Mouse (Mus musculus): ENCODE results near the gene Gak.
"Not testable (repeated sequence)": the region's sequence is repeated elsewhere in the genome, so short reads cannot be mapped to it uniquely, and the experiment has no call there.

Gene Gak

DNA sequence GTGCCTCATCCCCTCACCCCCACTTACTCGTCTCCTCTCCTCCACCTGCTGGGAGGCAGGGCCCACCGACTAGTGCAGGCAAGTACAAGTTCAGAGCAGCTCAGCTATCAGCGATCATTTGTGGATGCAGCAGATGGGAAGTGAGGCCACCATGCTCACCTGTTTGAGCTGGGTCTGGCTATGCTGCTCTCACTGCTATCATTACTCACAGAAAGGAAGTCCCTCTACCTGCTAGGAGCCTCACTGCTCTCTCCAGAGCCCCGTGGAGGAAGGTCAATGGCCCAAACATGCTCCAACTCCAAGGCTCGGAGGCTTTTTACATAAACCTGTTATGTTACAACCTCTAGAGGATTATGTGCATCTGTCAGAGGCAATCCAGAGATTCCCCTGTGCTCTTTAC lies 27.9 kb upstream of the Gak start:
- no peak for ATAC-seq (ENCODE audit: insufficient number of reproducible peaks, low FRiP score, low TSS enrichment)

- no peak for ATAC-seq (ENCODE audit: insufficient number of reproducible peaks, low FRiP score, low TSS enrichment)
Measured at GRCm38 (mm10) chr5:108655891-108656650, 26.5 kb upstream of the Gak start.

DNA sequence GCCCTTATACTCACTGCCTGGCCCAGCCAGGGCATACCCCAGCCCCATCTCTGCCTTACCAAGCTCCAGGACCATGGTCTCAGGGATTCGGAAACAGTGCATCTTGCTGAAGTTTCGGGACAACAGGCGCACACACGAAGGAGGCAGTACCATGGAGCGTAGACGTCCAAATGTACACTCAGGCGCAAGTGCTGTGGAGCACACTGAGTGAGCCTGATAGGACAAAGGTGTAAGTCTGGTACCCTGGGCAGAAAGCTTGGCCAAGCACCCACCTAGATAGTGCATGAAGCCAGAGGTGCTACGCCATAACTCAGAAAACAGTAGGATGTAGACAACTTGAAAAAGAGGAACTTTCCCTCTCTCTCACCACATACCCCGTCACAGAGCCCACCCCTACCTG lies 25.8 kb upstream of the Gak start:
- no peak for ATAC-seq (ENCODE audit: insufficient number of reproducible peaks, low FRiP score, low TSS enrichment)

DNA sequence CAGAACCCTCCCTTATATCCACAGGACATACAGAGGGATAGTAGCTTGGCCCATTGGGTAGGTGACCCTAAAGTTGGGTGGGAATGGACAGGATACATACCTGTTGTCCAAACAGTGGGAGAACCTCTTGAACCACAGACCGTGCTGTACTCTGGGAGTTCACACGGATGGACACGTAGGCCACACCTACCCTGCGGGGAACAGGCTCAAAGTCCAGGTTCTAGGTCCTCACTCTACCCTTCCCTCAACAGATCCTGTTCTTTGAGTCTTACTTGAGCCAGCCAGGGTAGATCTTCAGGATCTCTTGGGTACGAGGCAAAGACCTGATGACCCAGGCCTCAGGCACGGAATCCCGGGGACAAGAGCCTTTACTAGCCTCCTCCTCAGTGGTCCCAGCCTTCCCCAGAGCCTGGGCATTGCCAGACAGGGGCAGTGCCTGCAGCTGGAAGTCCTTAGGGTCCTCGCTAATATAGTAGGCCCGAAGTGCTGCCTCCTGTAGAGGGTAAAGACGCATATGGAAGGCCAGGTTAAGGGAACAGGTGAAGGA lies 25.0 kb upstream of the Gak start:
- ATAC-seq (ENCODE audit: insufficient number of reproducible peaks, low FRiP score, low TSS enrichment) = no peak

GRCm38 (mm10) chr5:108653341-108653740 lies 23.8 kb upstream of the Gak start:
- ATAC-seq (ENCODE audit: insufficient number of reproducible peaks, low FRiP score, low TSS enrichment) = no peak

DNA sequence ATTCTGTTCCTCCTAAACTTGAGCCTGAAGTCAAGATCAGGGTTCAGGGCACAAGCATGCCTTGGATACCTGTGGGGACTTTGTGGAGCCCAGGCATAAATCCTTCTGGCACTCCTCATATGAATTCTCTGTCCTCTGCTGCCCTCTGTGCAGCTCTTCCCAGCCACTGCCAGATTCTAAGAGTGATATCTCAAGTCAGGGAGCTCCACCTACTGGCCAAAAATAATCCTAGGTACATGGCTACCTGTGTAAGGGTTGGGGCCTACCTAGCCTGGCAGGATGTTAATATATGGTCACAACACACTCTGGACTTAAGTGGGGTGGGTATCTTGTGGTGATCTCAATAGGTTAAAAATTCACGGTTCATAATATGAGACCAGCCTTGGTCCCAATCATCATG lies 22.3 kb upstream of the Gak start:
- ATAC-seq (ENCODE audit: insufficient number of reproducible peaks, low FRiP score, low TSS enrichment) = peak; percentile 59

- ATAC-seq (ENCODE audit: insufficient number of reproducible peaks, low FRiP score, low TSS enrichment) = 0 out of 2 replicates have a peak, but pooled peaks have one; percentile 4
Measured at GRCm38 (mm10) chr5:108651136-108651720, 21.7 kb upstream of the Gak start.

- ATAC-seq (ENCODE audit: insufficient number of reproducible peaks, low FRiP score, low TSS enrichment) = no peak
Measured at GRCm38 (mm10) chr5:108650341-108650740, 20.8 kb upstream of the Gak start.

DNA sequence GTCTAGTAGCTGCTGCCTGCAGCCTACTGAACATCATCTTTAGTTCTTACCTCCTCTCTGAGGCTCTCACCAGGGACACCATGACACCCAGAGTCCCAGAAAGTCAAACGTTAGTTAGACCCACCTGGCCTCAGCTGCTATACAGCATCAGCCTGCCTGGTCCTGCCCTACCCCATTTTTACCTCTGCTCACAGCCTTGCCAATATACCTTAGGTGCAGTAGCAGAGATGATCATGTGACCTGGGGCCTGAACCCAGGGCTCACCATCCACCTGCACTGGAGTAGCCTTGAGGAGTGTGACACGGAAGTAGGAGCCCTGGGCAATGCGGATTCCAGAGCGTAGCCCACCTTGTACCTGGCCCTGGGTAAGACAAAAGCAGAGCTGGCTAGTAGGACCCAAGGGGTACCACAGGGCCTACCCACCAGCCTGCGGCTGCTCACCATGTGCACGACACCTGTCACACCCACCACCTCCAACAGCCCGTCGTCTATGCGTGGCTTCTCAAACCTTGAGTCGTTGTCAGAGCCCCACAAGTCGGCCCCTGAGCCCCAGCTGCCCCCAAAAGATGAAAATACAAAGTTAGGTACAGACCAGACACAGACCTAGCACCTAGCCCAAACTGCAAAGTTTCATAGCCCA lies 19.5 kb upstream of the Gak start:
- ATAC-seq (ENCODE audit: insufficient number of reproducible peaks, low FRiP score, low TSS enrichment) = no peak

GRCm38 (mm10) chr5:108647820-108648465 lies 18.4 kb upstream of the Gak start:
- ATAC-seq (ENCODE audit: insufficient number of reproducible peaks, low FRiP score, low TSS enrichment) = no peak

DNA sequence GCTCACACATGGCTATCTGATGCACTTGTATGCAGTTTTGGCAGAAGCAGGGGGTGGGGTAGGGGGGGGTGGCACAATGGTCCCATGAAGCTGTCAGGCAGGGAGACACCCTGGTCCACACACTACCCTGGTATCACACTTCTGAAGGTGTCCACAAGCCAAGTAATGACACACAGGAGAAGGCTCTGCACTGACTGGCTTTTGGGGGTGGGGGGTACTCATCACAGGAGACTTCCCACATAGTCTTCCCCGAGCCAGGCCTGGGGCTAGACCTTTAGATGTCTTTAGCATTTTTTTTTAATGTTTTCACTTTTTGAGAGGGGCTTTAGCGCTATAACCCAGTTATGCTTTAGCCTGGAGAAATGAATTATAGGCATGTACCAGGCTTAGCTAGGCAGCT lies 17.8 kb upstream of the Gak start:
- ATAC-seq (ENCODE audit: insufficient number of reproducible peaks, low FRiP score, low TSS enrichment) = no peak

DNA sequence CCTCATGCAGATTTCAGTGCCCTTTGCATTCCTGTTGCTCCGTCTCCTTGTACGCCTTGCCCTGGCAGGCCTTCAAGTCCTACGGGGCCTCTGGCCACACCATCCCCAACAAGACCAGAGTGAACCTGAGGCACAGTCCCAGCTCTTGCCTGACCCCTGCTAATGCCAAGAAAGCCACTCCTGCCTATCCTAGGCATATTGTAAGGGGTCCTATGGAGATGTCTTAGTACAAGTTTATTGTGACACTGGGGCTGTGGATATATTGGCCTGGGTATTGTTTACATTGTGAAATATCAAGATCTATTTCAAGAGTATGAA lies 16.7 kb upstream of the Gak start:
- ATAC-seq (ENCODE audit: insufficient number of reproducible peaks, low FRiP score, low TSS enrichment) = no peak; the same call in 1 of the 2 replicates

DNA sequence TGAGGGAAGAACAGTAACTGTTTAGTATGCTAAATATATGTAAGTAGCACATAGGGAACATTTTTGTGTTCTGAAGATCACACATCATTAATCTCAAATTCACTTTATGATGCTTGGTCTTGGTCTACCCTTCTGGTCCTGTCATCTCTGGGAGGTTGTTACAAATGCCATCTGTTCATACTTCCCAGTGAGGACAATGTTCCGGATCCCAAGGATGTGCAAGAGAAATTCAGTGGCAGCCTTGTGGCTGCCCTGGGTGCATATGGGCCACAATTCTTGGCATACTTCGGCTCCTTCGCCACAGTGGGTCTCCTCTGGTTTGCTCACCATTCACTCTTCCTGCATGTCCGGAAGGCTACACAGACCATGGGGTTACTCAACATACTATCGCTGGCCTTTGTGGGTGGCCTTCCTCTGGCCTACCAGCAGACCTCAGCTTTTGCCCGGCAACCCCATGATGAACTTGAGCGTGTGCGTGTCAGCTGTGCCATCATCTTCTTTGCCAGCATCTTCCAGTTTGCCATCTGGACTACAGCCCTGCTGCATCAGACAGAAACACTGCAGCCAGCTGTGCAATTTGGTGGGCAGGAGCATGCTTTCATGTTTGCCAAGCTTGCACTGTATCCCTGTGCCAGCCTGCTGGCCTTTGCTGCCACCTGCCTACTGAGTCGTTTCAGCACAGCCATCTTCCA lies 16.2 kb upstream of the Gak start:
- ATAC-seq (ENCODE audit: insufficient number of reproducible peaks, low FRiP score, low TSS enrichment) = peak; percentile 45; the same call in 1 of the 2 replicates

GRCm38 (mm10) chr5:108643674-108644073 lies 14.1 kb upstream of the Gak start:
- ATAC-seq (ENCODE audit: insufficient number of reproducible peaks, low FRiP score, low TSS enrichment) = no peak

DNA sequence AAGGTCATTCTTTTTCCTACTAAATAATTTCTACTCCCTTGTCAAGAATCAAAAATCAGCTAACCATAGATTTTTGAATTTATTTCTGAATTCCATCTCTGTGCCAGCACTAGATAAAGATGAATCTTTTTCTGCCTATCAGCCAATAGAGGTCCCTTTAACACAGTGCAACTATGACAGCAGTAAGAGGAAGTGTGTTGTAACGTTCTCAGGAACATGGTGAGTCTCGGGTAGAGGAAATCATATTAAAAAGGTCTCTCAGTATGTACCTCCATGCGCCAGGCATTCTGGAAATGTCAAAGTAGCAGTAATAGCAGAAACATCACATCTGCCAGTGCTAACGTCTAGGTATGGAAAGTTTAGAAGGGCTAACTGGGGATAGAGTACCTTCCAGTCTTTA lies 6.6 kb upstream of the Gak start:
- ATAC-seq (ENCODE audit: insufficient number of reproducible peaks, low FRiP score, low TSS enrichment) = no peak

GRCm38 (mm10) chr5:108634088-108634487 lies 4.5 kb upstream of the Gak start:
- not testable (repeated sequence) for ATAC-seq (ENCODE audit: insufficient number of reproducible peaks, low FRiP score, low TSS enrichment)

- no peak for ATAC-seq (ENCODE audit: insufficient number of reproducible peaks, low FRiP score, low TSS enrichment)
Measured at GRCm38 (mm10) chr5:108633676-108634075, 4.1 kb upstream of the Gak start.

DNA sequence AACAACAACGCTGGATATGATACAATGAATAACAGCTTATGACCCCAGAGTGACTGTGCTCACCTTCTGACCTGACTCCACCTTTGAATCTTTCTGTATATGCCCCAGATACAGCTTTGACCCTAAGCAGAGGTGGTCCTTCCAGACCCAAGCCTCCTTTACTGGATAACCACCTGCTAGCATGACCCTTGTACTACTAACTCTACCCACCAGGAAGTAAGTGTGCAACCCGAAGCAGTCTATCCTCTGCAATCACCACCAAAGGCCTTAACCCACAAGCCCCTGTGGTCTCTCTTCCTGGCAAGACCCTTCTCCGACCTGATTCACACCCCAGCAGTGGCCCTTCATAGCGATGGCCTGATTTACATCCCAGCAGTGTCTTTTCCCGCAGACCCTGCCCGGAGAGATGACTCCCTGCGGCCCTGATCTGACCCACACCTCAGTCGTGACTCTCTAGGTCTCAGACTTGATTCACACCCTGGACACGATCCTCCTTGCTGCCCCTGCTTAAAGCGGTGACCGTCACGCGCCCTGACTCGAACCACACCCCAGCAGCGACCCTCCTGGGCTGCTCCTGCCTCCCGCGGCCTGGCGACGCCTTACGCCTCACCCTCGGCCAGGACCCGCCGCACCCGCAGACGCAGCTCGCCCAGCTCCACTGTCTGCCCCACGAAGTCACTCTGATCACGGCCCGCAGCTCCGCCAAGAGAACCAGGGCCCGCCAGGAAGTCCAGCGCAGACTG lies 493 bp downstream of the Gak start:
- peak; percentile 77; the same call in 1 of the 2 replicates for ATAC-seq (ENCODE audit: insufficient number of reproducible peaks, low FRiP score, low TSS enrichment)

GRCm38 (mm10) chr5:108626050-108626660 lies 3.4 kb downstream of the Gak start:
- no peak for ATAC-seq (ENCODE audit: insufficient number of reproducible peaks, low FRiP score, low TSS enrichment)
